7 mouse cellular contexts compared by ENCODE assay signal in the genomic region with DNA sequence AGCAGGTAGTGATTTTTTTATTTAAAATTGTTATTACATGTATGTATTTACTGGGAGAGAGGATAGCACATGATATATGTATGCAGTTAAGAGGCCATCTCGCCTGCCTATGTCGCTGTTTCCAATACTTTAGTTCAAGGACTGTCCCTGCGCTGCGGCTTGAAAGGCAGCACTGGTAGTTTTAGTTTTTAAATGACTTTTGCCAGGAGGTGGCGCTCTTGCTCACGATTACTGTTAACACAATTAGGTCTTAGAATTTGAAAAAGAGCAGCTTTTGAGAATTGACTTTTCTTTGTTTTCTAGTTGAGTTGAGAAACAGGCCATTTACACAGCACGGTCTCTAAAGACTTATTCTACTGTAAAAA.
A peak's percentile ranks its signal among the peaks of the same experiment; 100 is the strongest.
DNase-seq lines count a peak whose midpoint lies in the region; ATAC-seq lines count a peak whose summit lies in the region.

No protein-coding gene starts in this region.

- peak overlapping the region; percentile 60 for H3K27ac ChIP-seq in intestine, embryonic 14.5 days (ENCODE audit: low read depth)

- WGBS in intestine, embryonic 14.5 days = 8% methylated on average over 7 of the region's 7 CpGs

- peak overlapping the region; percentile 32; the same call in 1 of the 2 replicates for H3K4me2 ChIP-seq in intestine, embryonic 14.5 days (ENCODE audit: low read length)

- no peaks in the 10 kb centered on the region for H3K9me3 ChIP-seq in intestine, embryonic 14.5 days (ENCODE audit: control insufficient read depth, low read length)

- no peaks in the 10 kb centered on the region for H3K36me3 ChIP-seq in intestine, embryonic 14.5 days (ENCODE audit: control insufficient read depth, insufficient read depth, low read length)

- peak; percentile 16 to 41 for DNase-seq in adrenal gland, postnatal 4 days (ENCODE audit: low spot score in 2 of 2)
- peak; percentile 73 for DNase-seq in embryo, embryonic 11.5 days (ENCODE audit: low read depth, low spot score)
- peak; percentile 35 to 67 for DNase-seq in gastrocnemius, postnatal 36 days
- DNase-seq in intestine, embryonic 14.5 days (ENCODE audit: low spot score) = peak; percentile 88
- peak; percentile 77 to 83 for DNase-seq in left cerebral cortex, postnatal 10 days (ENCODE audit: extremely low spot score in 1 of 2, low spot score in 2 of 2)
- peak; percentile 38 for DNase-seq in skeletal muscle tissue, adult 2 months (ENCODE audit: low read depth, low spot score)

- ATAC-seq in intestine, embryonic 14.5 days (replicated peaks; ENCODE audit: low FRiP score, low TSS enrichment, low read depth) = no peak
- ATAC-seq in megakaryocyte-erythroid progenitor cell, adult 5-6 weeks (replicated peaks; ENCODE audit: low FRiP score, low TSS enrichment, poor library complexity, severe bottlenecking) = peak; percentile 72

- H3K4me3 ChIP-seq in intestine, embryonic 14.5 days (ENCODE audit: low read depth, low read length) = no peak overlapping the region

- no peaks in the 10 kb centered on the region for H3K27me3 ChIP-seq in intestine, embryonic 14.5 days (replicated peaks; ENCODE audit: control insufficient read depth, insufficient read depth, low read length)

- no peak overlapping the region for H3K9ac ChIP-seq in intestine, embryonic 14.5 days (ENCODE audit: low read length)

- H3K4me1 ChIP-seq in intestine, embryonic 14.5 days (replicated peaks; ENCODE audit: control insufficient read depth, insufficient read depth, low read length) = no peaks in the 10 kb centered on the region

- intact Hi-C loops in gastrocnemius, postnatal 36 days (cut with DNase I) = no loop called here
- intact Hi-C loops in left cerebral cortex, postnatal 10 days (cut with DNase I) = loop anchor here (5.0 kb wide), 2 partner anchors 241 to 286 kb away; a partner anchor contains a TSS

Comparison
In these comparisons a context has a peak if more than half of its experiments do, and no peak if none do; other contexts are left out.
1. DNase-seq: peak in every context shown above with its lines; median percentile 88 in intestine, embryonic 14.5 days; 80 in left cerebral cortex, postnatal 10 days; 73 in embryo, embryonic 11.5 days; 51 in gastrocnemius, postnatal 36 days; 38 in skeletal muscle tissue, adult 2 months; 28 in adrenal gland, postnatal 4 days.